Mouse (Mus musculus) embryo, embryonic 10 days (tissue): ENCODE results near the gene Ptprd.
"Not testable (repeated sequence)": the region's sequence is repeated elsewhere in the genome, so short reads cannot be mapped to it uniquely, and the experiment has no call there.

ENCODE experiments used
- DNase-seq: peaks from one replicate; pipeline ENCODE4 v3.0.0-alpha.2; 2015; ENCODE audit warnings: low spot score

Ptprd gene

DNA sequence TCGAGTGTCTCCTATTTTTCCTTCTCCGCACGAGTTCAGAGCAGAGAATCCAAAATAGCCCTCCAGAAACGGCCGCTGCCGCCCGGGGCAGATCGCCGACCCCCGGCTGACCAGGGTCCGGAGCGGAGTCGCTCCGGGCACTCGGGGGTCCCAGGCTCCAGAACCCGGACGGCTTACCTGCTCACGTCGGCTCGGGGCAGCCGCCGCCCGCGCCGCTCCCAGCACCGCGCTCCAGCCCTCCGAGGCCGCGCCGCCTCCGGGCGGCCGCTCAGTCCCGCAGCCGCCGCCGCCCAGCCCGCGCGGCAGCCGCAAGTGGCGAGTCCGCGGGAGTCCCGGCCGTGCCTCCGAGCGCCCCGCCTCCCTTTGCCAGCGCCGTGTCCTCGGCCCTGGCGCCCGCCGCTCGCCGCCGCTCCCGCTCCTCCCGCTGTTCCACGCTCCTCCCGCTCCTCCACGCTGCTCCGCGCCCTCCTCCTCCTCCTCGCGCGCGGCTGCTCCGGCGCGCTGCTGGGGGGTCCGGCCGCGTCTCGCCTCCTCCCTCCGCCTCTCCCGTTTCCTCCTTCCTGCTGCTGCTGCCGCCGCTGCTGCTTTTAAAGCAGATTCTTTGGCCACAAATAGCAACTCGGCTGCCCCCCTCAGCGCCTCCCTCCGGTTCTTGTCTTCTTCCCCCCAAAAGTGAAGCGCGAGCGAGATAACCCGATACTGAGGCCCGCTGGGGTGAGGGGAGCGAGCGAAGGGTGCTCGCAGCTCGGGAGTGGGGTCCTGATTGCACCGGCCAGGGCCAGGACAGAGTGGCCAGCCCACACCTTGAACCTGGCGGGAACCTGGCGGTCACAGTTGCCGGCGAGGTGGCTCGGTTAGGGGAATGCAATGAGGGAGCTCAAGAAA lies 1762.1 kb downstream of the Ptprd start:
- DNase-seq, result peak; percentile 78

DNA sequence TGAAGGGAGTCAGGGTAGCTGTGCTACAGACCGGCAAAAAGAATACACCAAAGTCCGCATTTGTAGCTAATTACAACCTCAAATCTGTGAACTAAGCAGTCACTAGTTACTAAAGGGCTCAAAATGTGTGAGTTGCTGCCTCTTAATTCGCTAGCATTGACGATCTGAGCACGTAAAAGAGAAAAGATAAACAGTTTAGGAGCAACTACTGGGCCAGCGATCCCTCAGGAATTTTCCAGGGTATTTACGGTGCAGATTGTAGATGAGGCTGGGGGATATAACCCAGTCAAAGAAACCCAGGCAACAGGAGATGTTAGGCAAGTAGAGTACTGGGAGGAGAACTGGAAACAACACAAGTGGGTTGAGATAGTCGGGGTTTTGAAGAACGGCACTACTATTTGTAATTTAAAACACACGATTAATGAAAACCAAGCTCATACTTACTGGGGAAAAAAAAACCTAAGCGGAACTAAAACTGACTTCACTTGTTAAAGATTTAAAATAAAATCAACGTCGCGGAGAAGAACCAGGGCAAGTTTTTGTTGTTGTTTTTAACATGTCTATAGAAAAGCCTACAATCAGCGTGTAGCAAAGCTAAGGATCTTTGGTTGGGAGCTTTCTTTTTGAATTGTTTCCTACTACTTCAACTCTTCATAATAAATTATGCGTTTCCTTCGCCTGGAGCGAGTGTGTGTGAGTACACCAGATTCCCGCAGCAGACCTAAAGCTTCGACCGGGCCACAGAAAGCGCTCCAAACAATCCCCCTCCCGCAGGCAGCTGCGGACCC lies 1762.9 kb downstream of the Ptprd start:
- DNase-seq, result peak; percentile 28

DNA sequence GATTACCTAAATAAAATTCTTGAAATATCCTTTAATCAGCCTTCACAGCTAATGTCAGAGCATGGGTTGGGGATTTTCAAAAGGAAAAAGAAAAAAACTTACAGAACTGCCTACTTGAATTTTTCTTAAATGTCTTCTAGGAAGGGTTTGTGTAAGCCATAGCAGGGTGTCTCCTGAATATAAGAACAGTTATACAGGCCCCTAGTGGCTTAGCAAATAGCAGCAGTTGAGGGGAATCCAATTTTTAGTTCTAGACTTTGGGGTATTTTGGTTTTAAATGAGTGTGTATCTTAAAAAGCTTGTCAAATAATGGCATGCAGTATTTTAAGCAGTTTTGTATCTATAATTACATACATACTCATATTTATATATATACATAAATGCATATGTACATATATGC lies 1764.4 kb downstream of the Ptprd start:
- DNase-seq, result peak; percentile 42

- no peak for DNase-seq
Measured at GRCm38 (mm10) chr4:76444778-76445177, 1767.0 kb downstream of the Ptprd start.

DNA sequence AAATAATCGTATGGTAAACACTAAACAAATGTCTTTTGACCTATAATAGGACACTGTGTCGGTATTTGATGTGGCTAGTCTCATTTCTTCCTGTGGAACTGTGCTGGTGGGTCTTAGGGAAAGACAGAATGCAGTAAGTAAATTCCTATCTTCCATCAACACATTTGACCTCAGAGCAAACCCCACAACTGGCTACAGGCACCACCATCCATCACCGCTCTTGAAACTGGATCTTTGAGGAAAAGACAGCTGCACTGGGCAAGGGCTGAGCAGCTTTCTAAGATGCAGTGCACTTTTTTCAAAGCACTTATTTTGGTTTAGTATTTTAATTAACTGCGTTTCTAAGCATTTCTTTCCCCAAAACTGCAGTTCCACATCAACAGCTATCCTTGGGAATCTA lies 1768.2 kb downstream of the Ptprd start:
- peak; percentile 76 for DNase-seq

DNA sequence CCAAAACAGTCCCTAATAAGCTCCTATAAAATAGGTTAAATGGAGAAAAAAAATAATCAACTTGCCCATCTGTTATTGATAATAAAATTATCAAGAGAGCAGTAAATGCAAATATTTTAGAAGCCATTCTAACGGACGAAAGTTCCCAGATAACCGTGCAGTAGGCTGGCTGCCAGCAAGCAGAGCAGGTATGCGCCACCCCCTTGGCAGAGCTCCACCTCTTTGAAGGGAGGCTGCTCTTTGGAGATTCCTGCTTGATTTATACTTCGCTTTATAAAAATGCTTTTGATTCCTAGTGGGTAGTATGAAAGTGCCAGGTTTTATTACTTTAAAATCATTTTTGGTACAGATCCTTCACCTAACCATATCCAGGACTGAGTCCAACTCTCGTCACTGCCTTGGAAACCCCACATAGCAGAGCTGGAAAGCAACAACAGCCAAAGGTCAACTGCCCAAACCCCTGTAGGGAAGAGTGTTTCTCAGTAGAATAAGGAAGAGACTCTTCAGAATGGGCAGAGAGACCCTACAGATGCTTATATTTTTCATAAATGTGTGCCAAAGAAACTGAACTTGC lies 1770.9 kb downstream of the Ptprd start:
- DNase-seq, result no peak

- no peak for DNase-seq
Measured at GRCm38 (mm10) chr4:76438496-76439079, 1773.2 kb downstream of the Ptprd start.

DNA sequence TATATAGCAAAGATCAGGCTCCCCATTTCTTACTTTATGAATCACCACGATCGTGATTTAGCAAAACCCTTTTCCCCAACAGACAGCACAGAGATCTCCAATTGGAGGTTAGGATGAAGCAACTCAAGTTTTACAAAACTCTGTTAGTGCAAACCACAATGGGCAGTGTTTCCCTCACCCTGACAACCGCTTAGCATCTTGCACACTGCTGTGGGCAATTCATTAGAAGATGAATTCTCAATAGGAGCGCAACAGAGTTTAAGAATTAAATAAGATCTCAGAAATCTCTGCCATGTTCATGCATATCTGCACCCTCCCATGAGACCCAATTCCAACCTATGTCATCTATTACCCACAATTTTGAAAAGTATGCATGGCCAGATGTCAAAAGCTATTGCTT lies 1773.7 kb downstream of the Ptprd start:
- DNase-seq, result no peak

- DNase-seq, result no peak
Measured at GRCm38 (mm10) chr4:76435920-76436319, 1775.8 kb downstream of the Ptprd start.

GRCm38 (mm10) chr4:76429769-76430168 lies 1782.0 kb downstream of the Ptprd start:
- no peak for DNase-seq

GRCm38 (mm10) chr4:76427036-76427435 lies 1784.7 kb downstream of the Ptprd start:
- DNase-seq, result not testable (repeated sequence)

DNA sequence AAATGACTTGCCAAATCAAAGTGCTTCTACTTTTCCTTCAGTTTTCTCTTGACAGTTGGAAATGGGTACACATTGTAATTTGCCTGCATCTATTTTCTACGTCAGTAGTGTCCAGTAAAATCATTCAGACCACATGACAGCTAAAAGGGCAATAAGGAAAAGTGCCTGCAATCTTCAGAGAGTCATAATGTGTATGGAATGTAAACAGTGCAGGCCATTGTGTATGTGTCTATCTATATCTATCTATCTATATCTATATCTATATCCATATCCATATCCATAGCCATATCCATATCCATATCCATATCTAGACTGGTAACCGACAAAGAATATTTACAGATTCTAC lies 1786.6 kb downstream of the Ptprd start:
- no peak for DNase-seq

DNA sequence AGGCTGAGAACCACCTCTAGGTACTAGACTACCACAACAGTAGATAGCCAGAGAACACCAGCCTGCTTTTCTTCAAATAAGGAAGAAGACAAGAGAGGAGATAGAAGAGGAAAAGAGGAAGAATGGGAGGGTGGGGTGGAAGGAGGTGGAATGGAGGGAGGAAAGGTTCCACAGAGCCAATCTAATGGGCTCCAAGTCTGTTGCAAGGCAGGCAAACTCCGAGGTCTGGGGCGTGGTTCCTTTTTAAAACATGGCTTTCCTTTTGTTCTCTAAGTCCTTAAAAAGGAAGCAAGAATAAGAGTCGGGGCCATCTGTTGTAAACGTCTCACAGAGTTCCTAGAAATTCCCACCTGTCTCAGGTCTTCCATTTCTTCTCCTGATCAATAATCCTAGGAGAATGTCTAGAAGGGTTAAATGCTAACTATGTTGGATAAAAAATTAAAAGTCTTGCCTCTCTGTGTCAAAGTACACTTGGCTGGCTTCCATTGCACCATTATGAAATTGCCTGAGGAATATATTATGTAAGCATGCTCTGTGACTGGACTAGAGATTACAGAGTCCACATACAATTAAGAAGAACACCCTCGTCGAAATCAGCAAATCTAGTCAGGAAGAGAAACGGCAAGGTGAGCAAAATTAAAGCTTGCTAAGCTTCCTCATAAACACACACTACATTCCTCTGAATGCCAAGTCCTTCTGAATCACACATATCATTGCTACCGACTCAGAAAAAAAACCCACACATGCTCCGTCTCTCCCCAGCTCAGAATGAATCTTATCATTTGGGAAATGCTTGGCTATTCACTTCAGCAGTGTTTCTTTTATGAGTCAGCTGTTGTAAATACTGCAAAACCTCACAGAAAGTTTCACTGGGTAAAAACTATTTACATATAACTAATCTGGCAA lies 1787.2 kb downstream of the Ptprd start:
- no peak for DNase-seq

GRCm38 (mm10) chr4:76422113-76422512 lies 1789.6 kb downstream of the Ptprd start:
- no peak for DNase-seq

GRCm38 (mm10) chr4:76419641-76420040 lies 1792.1 kb downstream of the Ptprd start:
- no peak for DNase-seq

DNA sequence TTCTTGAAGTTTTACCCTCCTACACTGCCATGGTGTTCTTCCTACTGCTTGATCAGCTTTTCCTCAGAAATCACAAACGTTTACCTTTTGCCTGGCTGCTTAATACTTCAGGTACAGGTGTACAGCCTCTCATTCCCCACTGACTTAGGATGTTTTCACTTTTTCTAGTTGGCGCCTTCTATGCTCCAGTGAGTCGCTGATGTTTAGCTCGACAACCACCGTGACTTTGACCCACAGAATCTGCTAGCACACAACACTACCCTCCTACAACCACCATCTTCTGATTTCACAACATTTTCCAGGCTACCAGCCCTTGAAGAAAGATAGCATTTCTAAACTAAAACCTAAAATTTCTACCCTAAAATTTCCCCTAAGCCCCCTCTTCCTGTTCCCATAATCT lies 1794.1 kb downstream of the Ptprd start:
- DNase-seq, result no peak

GRCm38 (mm10) chr4:76415624-76416023 lies 1796.1 kb downstream of the Ptprd start:
- no peak for DNase-seq

DNA sequence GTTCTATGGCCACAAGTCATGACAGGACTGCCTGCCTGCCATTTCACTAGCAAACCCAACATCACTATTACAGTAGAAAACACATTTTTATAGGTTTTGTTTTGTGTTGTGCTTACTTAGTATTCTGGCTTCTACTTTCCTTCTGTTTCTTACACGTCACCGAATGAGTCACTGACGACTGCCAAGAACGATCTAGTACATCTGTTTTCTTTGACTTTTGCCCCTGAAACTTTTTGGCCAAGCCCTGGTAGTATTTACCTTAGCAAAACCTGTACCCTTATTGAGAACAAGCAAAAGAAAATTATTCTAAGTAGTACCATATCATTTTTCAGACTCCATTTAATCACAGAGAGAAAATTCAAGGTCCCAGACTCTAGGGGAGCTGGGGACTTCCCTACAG lies 1797.2 kb downstream of the Ptprd start:
- no peak for DNase-seq

DNA sequence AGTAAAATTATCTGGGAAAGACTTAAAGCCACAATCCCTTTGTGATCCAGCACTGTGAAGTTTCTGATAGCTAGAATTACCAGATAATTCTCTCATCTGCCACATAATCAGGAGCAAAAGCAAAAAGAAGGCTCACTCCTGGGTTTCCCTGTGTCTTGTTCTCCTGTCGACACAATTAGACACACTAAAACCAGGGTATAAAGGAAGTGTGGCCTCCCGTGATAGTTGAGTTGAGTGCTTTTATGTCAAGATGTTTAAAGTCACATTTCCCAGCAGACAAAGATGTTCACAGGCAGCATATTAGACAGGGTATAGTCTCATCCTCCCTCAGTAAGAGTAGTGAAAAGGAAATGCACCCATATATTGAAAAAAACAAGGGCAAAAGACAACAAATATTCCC lies 1801.7 kb downstream of the Ptprd start:
- DNase-seq, result no peak

DNA sequence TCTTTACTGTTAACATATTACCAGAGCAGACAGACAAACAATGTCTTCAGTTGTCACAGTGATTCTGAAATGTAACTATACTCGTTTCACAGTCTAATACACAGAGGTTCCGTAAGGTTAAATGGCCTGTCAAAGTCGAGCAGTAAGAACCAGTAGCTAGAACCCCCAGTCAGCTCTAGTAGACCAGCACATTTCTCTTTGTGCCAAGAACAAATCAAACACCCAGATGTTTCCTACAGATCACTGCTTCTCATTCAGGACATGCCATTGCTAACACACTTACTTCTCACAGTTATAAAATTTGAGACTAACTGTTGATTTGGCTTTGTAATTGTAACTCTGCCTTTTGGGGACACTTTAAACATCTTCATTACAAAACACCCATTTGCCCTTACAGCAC lies 1802.6 kb downstream of the Ptprd start:
- no peak for DNase-seq

- peak; percentile 68 for DNase-seq
Measured at GRCm38 (mm10) chr4:76405862-76406454, 1805.8 kb downstream of the Ptprd start.
